Mouse (Mus musculus) lung, embryonic 14.5 days (tissue): ENCODE data around the gene Wnk2. TPM values are rescaled to one million over a fixed set of nuclear protein-coding genes. Genes with fewer than 3 reads are reported as not detected.

Experiments used
- ATAC-seq: fragments of 200-750 bp; cut with Nextera tagmentation; 2 replicates; pipeline ENCODE4 v1.8.0; 2017; ENCODE audit warnings: mild to moderate bottlenecking, moderate TSS enrichment, moderate library complexity; ENCODE audit not compliant: insufficient read depth
- DNase-seq: peaks from one replicate; pipeline ENCODE4 v3.0.0-alpha.2; 2015
- H3K27ac ChIP-seq: fragments of 300-500 bp; sonication (generic); 2 replicates; pipeline ENCODE4 v1.5.1; 2014; ENCODE audit warnings: low read depth, mild to moderate bottlenecking, moderate library complexity
- H3K27me3 ChIP-seq: fragments of 300-500 bp; sonication (generic); 2 replicates; pipeline ENCODE4 v1.6.1; 2014; ENCODE audit warnings: low read length, control low read depth; ENCODE audit not compliant: insufficient read depth
- H3K36me3 ChIP-seq: fragments of 300-500 bp; sonication (generic); 2 replicates; pipeline ENCODE4 v1.6.1; 2014; ENCODE audit warnings: control low read depth; ENCODE audit not compliant: insufficient read depth
- H3K4me1 ChIP-seq: fragments of 300-500 bp; sonication (generic); 2 replicates; pipeline ENCODE4 v1.6.1; 2014; ENCODE audit warnings: antibody characterized with exemption, control low read depth; ENCODE audit not compliant: insufficient read depth
- H3K4me2 ChIP-seq: fragments of 300-500 bp; sonication (generic); 2 replicates; pipeline ENCODE4 v1.6.1; 2014; ENCODE audit warnings: mild to moderate bottlenecking
- H3K4me3 ChIP-seq: fragments of 300-500 bp; sonication (generic); 2 replicates; pipeline ENCODE4 v1.5.1; 2014; ENCODE audit warnings: low read depth, low read length
- H3K9ac ChIP-seq: fragments of 300-500 bp; sonication (generic); 2 replicates; pipeline ENCODE4 v1.6.1; 2014
- H3K9me3 ChIP-seq: fragments of 300-500 bp; sonication (generic); 2 replicates; pipeline ENCODE4 v1.6.1; 2016; ENCODE audit warnings: low read depth, low read length, control low read depth
- CTCF ChIP-seq: IDR thresholded peaks from 2 replicates; pipeline ENCODE4 v1.5.1; 2016; ENCODE audit warnings: antibody characterized with exemption, low read depth
- WGBS: fragments of 180-500 bp; shearing (Covaris S2); extraction: QIAGEN DNeasy Blood & Tissue Kit; methylation state at CpG from one replicate; pipeline ENCODE4 v1.1.7; 2014; 5-methylcytosine and 5-hydroxymethylcytosine counted together
- polyA plus RNA-seq: library from polyadenylated mRNA; unstranded; fragments of >200 nt; fragmentation: Nextera tagmentation; extraction: Ambion mirVana; gene quantifications from 2 replicates; pipeline ENCODE4 v1.2.1, GENCODE M21; 2014

Wnk2 gene
- polyA plus RNA-seq, 1 experiment from 2014 or later, result 1.8 TPM

DNA sequence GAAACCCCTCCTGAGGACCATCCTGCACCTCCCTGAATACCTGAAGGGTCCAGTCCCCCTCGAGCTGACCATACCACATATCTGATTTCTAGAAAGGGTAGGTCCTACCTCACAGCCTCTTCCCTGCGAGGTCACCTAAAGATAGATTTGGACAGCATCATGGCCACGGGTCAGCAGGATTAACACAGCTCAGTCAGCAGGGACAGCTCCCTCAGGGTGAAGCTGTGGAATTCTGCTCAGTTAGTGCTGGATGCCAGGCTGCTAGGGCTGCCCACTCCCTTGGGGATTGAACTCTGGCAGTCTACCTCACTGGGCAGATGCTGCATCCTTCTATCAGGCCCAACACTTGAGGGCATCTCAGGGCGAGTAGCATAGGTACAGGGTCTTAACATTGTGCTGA is 33.7 kb downstream of the Wnk2 start:
- no peak for TF ChIP-seq CTCF
- DNase-seq (no peak), ATAC-seq (no peak)
- Histone ChIP-seq H3K4me2 (no peak overlapping the region), H3K36me3 (no peaks in the 10 kb centered on the region), H3K9ac (no peak overlapping the region), H3K27ac (no peak overlapping the region), H3K4me1 (no peaks in the 10 kb centered on the region), H3K4me3 (no peak overlapping the region), H3K27me3 (no peaks in the 10 kb centered on the region), H3K9me3 (no peaks in the 10 kb centered on the region)
- 50% methylated on average over 4 of the region's 4 CpGs for WGBS

DNA sequence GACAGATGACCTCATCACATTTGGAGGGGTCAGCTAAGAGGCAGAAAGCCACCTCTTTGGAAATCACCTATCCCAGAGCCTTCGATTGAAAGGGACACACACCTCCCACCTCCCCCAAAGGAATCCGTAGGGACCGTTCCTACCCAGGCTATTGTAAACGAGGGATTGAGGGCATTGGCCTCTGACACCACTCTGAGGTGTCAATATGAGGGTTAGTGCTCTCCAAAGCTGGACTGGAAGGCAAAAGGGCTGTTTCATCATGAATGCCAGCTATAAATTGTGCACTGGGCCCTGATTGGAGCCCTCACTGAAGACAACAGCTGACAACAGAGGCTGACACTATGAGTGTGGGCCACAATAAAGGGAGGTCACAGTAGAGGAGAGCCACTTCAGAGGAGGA is 34.5 kb downstream of the Wnk2 start:
- H3K4me2 ChIP-seq, result no peak overlapping the region
- TF ChIP-seq CTCF, result no peak
- no peak overlapping the region for H3K9ac ChIP-seq
- H3K9me3 ChIP-seq, result no peaks in the 10 kb centered on the region
- H3K4me1 ChIP-seq, result no peaks in the 10 kb centered on the region
- H3K27me3 ChIP-seq, result no peaks in the 10 kb centered on the region
- H3K36me3 ChIP-seq, result no peaks in the 10 kb centered on the region
- 52% methylated on average over 4 of the region's 4 CpGs for WGBS
- H3K4me3 ChIP-seq, result no peak overlapping the region
- no peak overlapping the region for H3K27ac ChIP-seq
- DNase-seq, result no peak
- ATAC-seq, result no peak

DNA sequence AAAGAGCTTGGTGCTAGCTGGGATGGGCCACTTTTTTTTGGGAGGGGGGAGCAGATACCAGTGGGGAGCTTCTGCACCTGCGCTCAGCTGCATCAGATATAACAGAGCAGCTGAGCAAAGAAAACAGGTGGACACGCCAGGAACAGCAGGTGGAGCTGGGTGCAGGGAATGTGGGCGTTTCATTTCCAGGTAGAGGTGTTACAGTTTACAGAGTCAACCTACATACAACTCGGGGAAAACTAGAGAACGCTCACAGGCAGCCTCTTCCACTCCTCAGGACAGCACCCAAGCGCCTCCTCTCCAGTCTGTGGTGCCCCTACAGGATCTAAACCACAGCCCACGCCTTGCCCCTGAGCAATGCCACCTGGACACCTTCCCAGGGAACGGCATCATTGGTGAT is 35.2 kb downstream of the Wnk2 start:
- TF ChIP-seq CTCF, result no peak
- Histone ChIP-seq H3K4me1 (no peaks in the 10 kb centered on the region), H3K36me3 (no peaks in the 10 kb centered on the region), H3K9me3 (no peaks in the 10 kb centered on the region), H3K9ac (no peak overlapping the region), H3K27ac (no peak overlapping the region), H3K27me3 (no peaks in the 10 kb centered on the region), H3K4me3 (no peak overlapping the region), H3K4me2 (no peak overlapping the region)
- WGBS, result 72% methylated on average over 8 of the region's 8 CpGs
- ATAC-seq (no peak), DNase-seq (peak; percentile 17)

DNA sequence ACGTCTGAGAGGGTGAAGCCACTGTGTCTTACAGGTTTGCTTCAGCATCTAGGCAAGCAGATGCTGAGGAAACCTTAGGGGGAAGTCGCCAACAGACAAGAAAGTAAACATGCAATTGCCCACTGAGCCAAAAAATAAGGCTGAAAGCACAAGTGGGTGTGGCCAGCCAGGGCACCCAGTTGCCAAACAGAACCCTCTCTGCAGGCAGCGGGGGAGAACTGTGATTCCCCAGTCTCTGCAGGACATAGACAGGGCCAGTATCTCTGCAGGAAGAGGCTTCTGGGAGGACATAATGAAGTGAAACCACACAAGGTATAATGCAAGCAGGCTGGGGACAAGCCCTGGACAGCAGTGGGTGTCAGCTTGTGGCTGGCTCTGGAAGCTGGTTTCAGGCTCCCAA is 38.1 kb downstream of the Wnk2 start:
- Histone ChIP-seq H3K36me3 (no peaks in the 10 kb centered on the region), H3K4me1 (no peaks in the 10 kb centered on the region), H3K4me3 (no peak overlapping the region), H3K27me3 (no peaks in the 10 kb centered on the region), H3K9ac (no peak overlapping the region), H3K27ac (no peak overlapping the region), H3K4me2 (no peak overlapping the region), H3K9me3 (no peaks in the 10 kb centered on the region; the same call in 1 of the 2 replicates)
- ATAC-seq (no peak), DNase-seq (no peak)
- TF ChIP-seq CTCF, result no peak
- 59% methylated on average over 3 of the region's 3 CpGs for WGBS

DNA sequence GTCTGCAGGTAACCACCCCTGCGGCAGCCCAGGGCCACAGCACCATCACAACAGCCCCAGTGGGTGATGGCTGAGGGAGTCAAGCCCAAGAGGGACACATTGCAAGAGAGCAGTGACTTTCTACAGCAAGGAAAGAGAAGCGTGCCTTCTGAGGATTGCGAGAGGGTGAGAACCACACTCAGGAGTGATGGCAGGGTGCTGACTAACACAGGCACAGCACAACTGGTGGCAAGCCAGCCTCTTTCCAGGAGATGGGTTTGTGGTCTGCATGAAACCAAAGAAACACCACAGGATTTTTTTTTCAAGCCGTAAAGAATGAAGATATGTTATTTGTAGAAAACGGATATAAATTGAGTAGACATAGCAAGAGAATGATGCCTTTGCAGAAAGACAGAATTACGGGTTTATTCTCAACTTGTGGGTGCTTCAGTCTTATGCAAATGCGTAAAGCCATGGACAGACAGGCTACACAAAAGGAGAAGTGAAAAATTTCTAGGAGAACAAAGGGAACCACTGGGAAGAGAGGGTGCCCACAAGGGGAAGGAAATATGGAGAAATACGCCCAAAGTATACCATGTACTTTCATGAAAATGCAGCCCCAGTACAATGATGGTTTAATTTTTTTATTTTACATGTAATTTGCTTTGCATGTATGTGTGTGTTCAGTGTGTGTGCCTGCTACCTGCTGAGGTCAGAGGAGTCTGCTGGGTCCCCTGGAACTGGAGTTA is 39.5 kb downstream of the Wnk2 start:
- WGBS, result 86% methylated on average over 8 of the region's 8 CpGs
- Histone ChIP-seq H3K9ac (no peak overlapping the region), H3K4me1 (no peaks in the 10 kb centered on the region), H3K4me3 (no peak overlapping the region), H3K27me3 (no peaks in the 10 kb centered on the region), H3K36me3 (no peaks in the 10 kb centered on the region), H3K4me2 (no peak overlapping the region), H3K9me3 (no peaks in the 10 kb centered on the region; the same call in 1 of the 2 replicates), H3K27ac (no peak overlapping the region)
- no peak for DNase-seq
- ATAC-seq, result no peak
- TF ChIP-seq CTCF, result no peak

DNA sequence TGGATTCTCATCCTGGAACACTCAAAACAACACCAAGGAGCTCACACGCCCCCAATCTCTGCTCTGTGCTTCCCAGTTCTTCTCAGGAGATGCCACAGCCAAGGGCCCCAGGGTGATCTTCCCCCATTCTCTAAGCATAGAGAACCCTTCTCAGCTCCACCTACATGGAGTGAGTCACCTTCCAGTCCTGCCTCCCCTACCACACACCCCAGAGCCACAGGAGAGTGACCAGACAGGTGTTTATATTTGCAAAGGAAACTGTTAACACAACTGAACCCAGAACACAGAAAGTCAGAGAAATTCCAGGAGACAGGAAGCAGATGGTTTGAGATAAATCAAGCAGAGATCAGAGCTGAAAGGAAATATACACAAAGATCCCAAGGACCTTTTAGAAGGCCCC is 43.9 kb downstream of the Wnk2 start:
- H3K4me1 ChIP-seq, result peaks cover 12% of the 10 kb centered on the region
- peak; percentile 56; the same call in 1 of the 2 replicates for ATAC-seq
- no peak overlapping the region for H3K9ac ChIP-seq
- 68% methylated on average over 1 of the region's 1 CpGs for WGBS
- H3K9me3 ChIP-seq, result no peaks in the 10 kb centered on the region; the same call in 1 of the 2 replicates
- no peaks in the 10 kb centered on the region for H3K27me3 ChIP-seq
- H3K4me3 ChIP-seq, result no peak overlapping the region
- peak; percentile 55 for DNase-seq
- no peak for TF ChIP-seq CTCF
- no peak overlapping the region for H3K4me2 ChIP-seq
- peak overlapping the region; percentile 19; the same call in 1 of the 2 replicates for H3K27ac ChIP-seq
- no peaks in the 10 kb centered on the region for H3K36me3 ChIP-seq

DNA sequence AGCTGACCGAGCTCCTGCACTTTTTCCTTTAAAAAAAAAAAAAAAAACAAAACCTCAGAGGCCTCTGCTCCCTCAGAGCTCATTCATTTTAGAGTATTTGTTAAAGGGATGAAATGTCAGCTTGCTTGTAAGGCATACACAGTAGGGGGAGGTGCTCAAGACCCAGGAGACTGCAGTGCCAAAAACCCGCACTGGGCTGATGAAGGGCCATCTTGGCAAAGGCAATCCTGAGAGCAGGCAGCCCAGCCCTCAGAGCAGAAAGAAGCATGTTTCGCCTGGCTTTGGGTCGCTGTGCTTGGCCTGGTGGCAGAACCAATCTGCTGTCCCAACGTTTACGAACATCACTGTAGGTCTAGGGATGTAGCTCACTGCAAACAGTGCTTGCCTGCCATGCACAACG is 44.6 kb downstream of the Wnk2 start:
- no peak for TF ChIP-seq CTCF
- no peaks in the 10 kb centered on the region; the same call in 1 of the 2 replicates for H3K9me3 ChIP-seq
- WGBS, result 58% methylated on average over 7 of the region's 7 CpGs
- no peak overlapping the region for H3K4me2 ChIP-seq
- peaks cover 12% of the 10 kb centered on the region for H3K4me1 ChIP-seq
- ATAC-seq (no peak), DNase-seq (peak; percentile 28)
- no peak overlapping the region for H3K9ac ChIP-seq
- H3K36me3 ChIP-seq, result no peaks in the 10 kb centered on the region
- H3K27me3 ChIP-seq, result no peaks in the 10 kb centered on the region
- peak overlapping the region; percentile 19; the same call in 1 of the 2 replicates for H3K27ac ChIP-seq
- H3K4me3 ChIP-seq, result no peak overlapping the region
